Mouse (Mus musculus) G1E (cell line): Measurements from ENCODE around the gene Cyct.

Experiments used
- CTCF ChIP-seq: IDR thresholded peaks from 2 replicates; pipeline ENCODE4 v1.5.1; 2012; ENCODE audit warnings: low read depth, low read length, inconsistent platforms, mixed read lengths
- GATA1 ChIP-seq: IDR thresholded peaks from 2 replicates; pipeline ENCODE4 v1.6.1; 2012; ENCODE audit warnings: borderline replicate concordance, low read length, inconsistent platforms, mixed read lengths
- GATA2 ChIP-seq: IDR thresholded peaks from 2 replicates; pipeline ENCODE4 v1.6.1; 2012; ENCODE audit warnings: low read depth, low read length, inconsistent platforms, borderline replicate concordance
- TAL1 ChIP-seq: conservative IDR thresholded peaks from 2 replicates; pipeline ENCODE4 v1.6.1; 2012; ENCODE audit warnings: low read depth, low read length, inconsistent platforms, mixed read lengths

DNA sequence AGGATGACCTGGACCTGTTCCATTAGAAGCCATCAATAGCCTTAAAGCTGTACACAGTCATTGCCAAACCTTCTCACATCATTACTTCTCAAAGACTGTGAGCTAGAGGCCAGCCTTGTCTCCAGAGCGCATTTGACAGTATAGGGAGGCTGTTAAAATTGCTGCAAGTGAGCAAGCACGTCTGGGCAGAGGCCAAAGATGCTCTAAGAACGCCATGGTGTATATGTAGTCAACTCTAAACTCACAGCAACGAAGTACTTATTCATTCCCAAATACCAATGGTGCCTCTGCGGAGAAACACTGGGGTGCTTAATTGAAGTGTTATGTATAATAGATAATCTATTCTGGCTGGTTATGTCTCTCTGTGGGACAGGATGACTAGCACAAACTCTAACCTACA is 35.8 kb downstream of the Cyct start:
- TF ChIP-seq CTCF (no peak), GATA1 (no peak), TAL1 (no peak), GATA2 (no peak)
